In the genomic region with DNA sequence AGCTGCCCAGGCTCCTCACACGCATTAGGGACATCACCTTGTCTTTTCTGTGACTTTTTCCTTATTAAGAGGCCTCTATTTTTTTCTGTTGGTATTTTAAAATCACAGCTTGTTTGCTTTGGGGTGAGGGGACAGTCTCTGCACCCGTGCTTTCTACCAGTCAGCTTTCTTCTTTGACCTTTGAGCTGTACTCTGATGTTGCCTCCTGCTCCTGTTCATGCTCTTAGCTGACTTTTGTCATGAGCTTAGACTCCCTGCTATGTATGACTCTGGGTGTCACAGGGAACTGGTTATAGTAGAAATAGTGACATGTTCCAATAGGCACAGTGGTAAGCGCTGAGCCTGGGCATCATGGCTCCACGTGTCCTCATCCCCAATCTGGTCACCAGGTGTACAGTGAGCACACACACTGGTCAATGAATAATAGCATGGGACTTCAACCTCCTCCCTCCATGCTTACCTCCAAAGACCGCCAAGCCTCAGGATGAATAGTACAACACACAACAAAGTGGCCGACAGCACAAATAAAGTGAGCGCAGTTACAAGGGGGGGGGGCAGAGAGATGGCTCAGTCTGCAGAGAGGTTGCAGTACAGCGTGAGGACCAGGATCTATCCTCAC, we compare ENCODE assay signal across 26 mouse cellular contexts.
"Had no signal": no experiment of that assay in that cellular context is flagged by ENCODE, and none has a peak within 500 bp of the region (broad histone marks: within the 10 kb centered on the region; RNA-seq: fewer than 3 reads in every experiment).

No protein-coding gene starts in this region.

- H3K27ac ChIP-seq: intestine, embryonic 15.5 days; kidney, embryonic 15.5 days; limb, embryonic 13.5 days; lung, embryonic 15.5 days; midbrain, embryonic 10.5 days; midbrain, embryonic 13.5 days; neural tube, embryonic 13.5 days; stomach, embryonic 15.5 days had no signal

- H3K4me2 ChIP-seq: intestine, embryonic 15.5 days; kidney, embryonic 15.5 days; limb, embryonic 13.5 days; lung, embryonic 15.5 days; midbrain, embryonic 13.5 days; neural tube, embryonic 13.5 days; stomach, embryonic 15.5 days had no signal

- H3K27me3 ChIP-seq: intestine, embryonic 15.5 days; kidney, embryonic 15.5 days; limb, embryonic 13.5 days; lung, embryonic 15.5 days; midbrain, embryonic 13.5 days; neural tube, embryonic 13.5 days; stomach, embryonic 15.5 days had no signal

- ATAC-seq: intestine, embryonic 15.5 days; midbrain, embryonic 13.5 days; midbrain, embryonic 16.5 days had no signal

- H3K9ac ChIP-seq: intestine, embryonic 15.5 days; kidney, embryonic 15.5 days; limb, embryonic 13.5 days; lung, embryonic 15.5 days; midbrain, embryonic 13.5 days; neural tube, embryonic 13.5 days; stomach, embryonic 15.5 days had no signal

- H3K4me3 ChIP-seq: intestine, embryonic 15.5 days; kidney, embryonic 15.5 days; limb, embryonic 13.5 days; lung, embryonic 15.5 days; megakaryocyte, embryonic 14.5 days; midbrain, embryonic 10.5 days; midbrain, embryonic 13.5 days; myocyte; neural tube, embryonic 13.5 days; stomach, embryonic 15.5 days had no signal

- H3K4me1 ChIP-seq: intestine, embryonic 15.5 days; kidney, embryonic 15.5 days; limb, embryonic 13.5 days; lung, embryonic 15.5 days; megakaryocyte, embryonic 14.5 days; stomach, embryonic 15.5 days had no signal

- DNase-seq: kidney, adult 11 months; kidney, adult 8-10 months; kidney, postnatal 10 days; kidney, postnatal 36 days; layer of hippocampus, postnatal 36 days; left cerebral cortex, postnatal 4 days; lung, adult 18-20 months; lung, postnatal 10 days; lung, postnatal 36 days; retina, postnatal 1 day; right cerebral cortex, postnatal 25 days; spleen, adult 18-20 months; thymus, adult 2 months; thymus, postnatal 14 days; thymus, postnatal 4 days had no signal

- H3K36me3 ChIP-seq: intestine, embryonic 15.5 days; kidney, embryonic 15.5 days; limb, embryonic 13.5 days; lung, embryonic 15.5 days; midbrain, embryonic 10.5 days; midbrain, embryonic 13.5 days; neural tube, embryonic 13.5 days; stomach, embryonic 15.5 days had no signal

- H3K9me3 ChIP-seq: intestine, embryonic 15.5 days; kidney, embryonic 15.5 days; limb, embryonic 13.5 days; lung, embryonic 15.5 days; megakaryocyte, embryonic 14.5 days; midbrain, embryonic 10.5 days; midbrain, embryonic 13.5 days; neural tube, embryonic 13.5 days; stomach, embryonic 15.5 days had no signal
